Mouse (Mus musculus): ENCODE measurements around the gene Prkd3. TPM values are rescaled to one million over a fixed set of nuclear protein-coding genes. Genes with fewer than 3 reads are reported as not detected.

Prkd3 gene
- polyA plus RNA-seq, 1 experiment from 2014 or later, result 17.0 TPM

- Histone ChIP-seq H3K9ac (replicated peaks) (no peak overlapping the region), H3K9me3 (ENCODE audit: low read length) (no peaks in the 10 kb centered on the region), H3K27me3 (ENCODE audit: insufficient read depth, low read length) (no peaks in the 10 kb centered on the region), H3K4me1 (ENCODE audit: insufficient read depth) (peaks cover 18% of the 10 kb centered on the region), H3K27ac (ENCODE audit: low read depth) (no peak overlapping the region), H3K36me3 (replicated peaks; ENCODE audit: insufficient read depth, low read length) (peaks cover 8% of the 10 kb centered on the region; the same call in 1 of the 2 replicates), H3K4me3 (ENCODE audit: low read depth, low read length) (no peak overlapping the region), H3K4me2 (ENCODE audit: low read depth, low read length) (no peak overlapping the region)
- 75% methylated on average over 3 of the region's 3 CpGs for WGBS (ENCODE audit: insufficient replicate concordance)
- DNase-seq, result no peak
- no peak for ATAC-seq
- TF ChIP-seq EP300 (IDR thresholded peaks at IDR 0.05; ENCODE audit: low read depth), result no peak
- no peak for TF ChIP-seq CTCF (IDR thresholded peaks at IDR 0.05; ENCODE audit: low read depth)
Measured at GRCm38 (mm10) chr17:78913921-78914320, 106.7 kb downstream of the Prkd3 start.

GRCm38 (mm10) chr17:78912861-78913281 lies 107.7 kb downstream of the Prkd3 start:
- H3K4me1 ChIP-seq (ENCODE audit: insufficient read depth), result peaks cover 18% of the 10 kb centered on the region
- TF ChIP-seq CTCF (IDR thresholded peaks at IDR 0.05; ENCODE audit: low read depth) (no peak), EP300 (IDR thresholded peaks at IDR 0.05; ENCODE audit: low read depth) (0 out of 2 replicates have a peak, but pooled peaks have one; percentile 17)
- H3K9ac ChIP-seq (replicated peaks), result peak overlapping the region; percentile 2; the same call in 1 of the 2 replicates
- peak overlapping the region; percentile 53 for H3K4me2 ChIP-seq (ENCODE audit: low read depth, low read length)
- no peaks in the 10 kb centered on the region for H3K36me3 ChIP-seq (replicated peaks; ENCODE audit: insufficient read depth, low read length)
- DNase-seq (peak; percentile 53), ATAC-seq (peak; percentile 9; the same call in 1 of the 2 replicates)
- 20% methylated on average over 6 of the region's 6 CpGs for WGBS (ENCODE audit: insufficient replicate concordance)
- no peaks in the 10 kb centered on the region for H3K27me3 ChIP-seq (ENCODE audit: insufficient read depth, low read length)
- H3K27ac ChIP-seq (ENCODE audit: low read depth), result no peak overlapping the region
- H3K9me3 ChIP-seq (ENCODE audit: low read length), result no peaks in the 10 kb centered on the region
- H3K4me3 ChIP-seq (ENCODE audit: low read depth, low read length), result peak overlapping the region; percentile 33

GRCm38 (mm10) chr17:78909374-78909773 lies 111.2 kb downstream of the Prkd3 start:
- WGBS (ENCODE audit: insufficient replicate concordance), result 65% methylated on average over 2 of the region's 2 CpGs
- Histone ChIP-seq H3K36me3 (replicated peaks; ENCODE audit: insufficient read depth, low read length) (no peaks in the 10 kb centered on the region), H3K27me3 (ENCODE audit: insufficient read depth, low read length) (no peaks in the 10 kb centered on the region), H3K9ac (replicated peaks) (no peak overlapping the region), H3K4me1 (ENCODE audit: insufficient read depth) (0 out of 2 replicates have a peak, but pooled peaks cover 3% of the 10 kb centered on the region), H3K4me3 (ENCODE audit: low read depth, low read length) (no peak overlapping the region), H3K4me2 (ENCODE audit: low read depth, low read length) (no peak overlapping the region), H3K9me3 (ENCODE audit: low read length) (no peaks in the 10 kb centered on the region), H3K27ac (ENCODE audit: low read depth) (no peak overlapping the region)
- no peak for ATAC-seq
- TF ChIP-seq EP300 (IDR thresholded peaks at IDR 0.05; ENCODE audit: low read depth) (no peak), CTCF (IDR thresholded peaks at IDR 0.05; ENCODE audit: low read depth) (no peak)
- DNase-seq, result no peak

GRCm38 (mm10) chr17:78906892-78907291 lies 113.7 kb downstream of the Prkd3 start, which contains the start of gene Sult6b1:
Sult6b1 (minus strand) TSS chr17:78906992.
- H3K9ac ChIP-seq (replicated peaks), result no peak within 1 kb of the TSS
- H3K4me1 ChIP-seq (ENCODE audit: insufficient read depth), result no peaks in the 10 kb centered on the region
- no peak for TF ChIP-seq CTCF (IDR thresholded peaks at IDR 0.05; ENCODE audit: low read depth)
- no peak for TF ChIP-seq EP300 (IDR thresholded peaks at IDR 0.05; ENCODE audit: low read depth)
- H3K27ac ChIP-seq (ENCODE audit: low read depth), result no peak within 1 kb of the TSS
- H3K4me3 ChIP-seq (ENCODE audit: low read depth, low read length), result no peak within 1 kb of the TSS
- ATAC-seq (no peak), DNase-seq (no peak)
- 77% methylated on average over 5 of the region's 5 CpGs for WGBS (ENCODE audit: insufficient replicate concordance)
- H3K9me3 ChIP-seq (ENCODE audit: low read length), result no peaks in the 10 kb centered on the region
- no peaks in the 10 kb centered on the region for H3K27me3 ChIP-seq (ENCODE audit: insufficient read depth, low read length)
- H3K4me2 ChIP-seq (ENCODE audit: low read depth, low read length), result no peak within 1 kb of the TSS
- no peaks in the 10 kb centered on the region for H3K36me3 ChIP-seq (replicated peaks; ENCODE audit: insufficient read depth, low read length)

- Histone ChIP-seq H3K27ac (ENCODE audit: low read depth) (no peak overlapping the region), H3K27me3 (ENCODE audit: insufficient read depth, low read length) (no peaks in the 10 kb centered on the region), H3K4me2 (ENCODE audit: low read depth, low read length) (no peak overlapping the region), H3K4me1 (ENCODE audit: insufficient read depth) (no peaks in the 10 kb centered on the region), H3K9ac (replicated peaks) (no peak overlapping the region), H3K36me3 (replicated peaks; ENCODE audit: insufficient read depth, low read length) (no peaks in the 10 kb centered on the region), H3K9me3 (ENCODE audit: low read length) (no peaks in the 10 kb centered on the region), H3K4me3 (ENCODE audit: low read depth, low read length) (no peak overlapping the region)
- TF ChIP-seq EP300 (IDR thresholded peaks at IDR 0.05; ENCODE audit: low read depth) (no peak), CTCF (IDR thresholded peaks at IDR 0.05; ENCODE audit: low read depth) (no peak)
- WGBS (ENCODE audit: insufficient replicate concordance), result 67% methylated on average over 2 of the region's 2 CpGs
- ATAC-seq (no peak), DNase-seq (no peak)
Measured at GRCm38 (mm10) chr17:78903158-78903557, 117.5 kb downstream of the Prkd3 start.

Other genes with a start within 250 kb of the Prkd3 start
- 2.3 and 2.5 TPM in 2 replicates for gene Heatr5b, start 185.5 kb downstream of the Prkd3 start, polyA plus RNA-seq (2015; fragmentation: Nextera tagmentation; extraction: Ambion mirVana)
- gene Gpatch11, start 185.2 kb downstream of the Prkd3 start, polyA plus RNA-seq (2015; fragmentation: Nextera tagmentation; extraction: Ambion mirVana), result 13.9 and 15.8 TPM in 2 replicates
- gene Eif2ak2, start 138.2 kb downstream of the Prkd3 start, polyA plus RNA-seq (2015; fragmentation: Nextera tagmentation; extraction: Ambion mirVana), result 7.4 and 8.4 TPM in 2 replicates
- 0.07 and 0.08 TPM in 2 replicates for gene Sult6b1, start 113.8 kb downstream of the Prkd3 start, polyA plus RNA-seq (2015; fragmentation: Nextera tagmentation; extraction: Ambion mirVana)
- 57.0 and 59.5 TPM in 2 replicates for gene Cebpzos, start 104.3 kb downstream of the Prkd3 start, polyA plus RNA-seq (2015; fragmentation: Nextera tagmentation; extraction: Ambion mirVana)
- 32.1 and 34.6 TPM in 2 replicates for gene Cebpz, start 83.8 kb downstream of the Prkd3 start, polyA plus RNA-seq (2015; fragmentation: Nextera tagmentation; extraction: Ambion mirVana)
- gene Ndufaf7, start 83.7 kb downstream of the Prkd3 start, polyA plus RNA-seq (2015; fragmentation: Nextera tagmentation; extraction: Ambion mirVana), result 18.8 and 22.2 TPM in 2 replicates
- 53.2 and 53.8 TPM in 2 replicates for gene Qpct, start 31.1 kb upstream of the Prkd3 start, polyA plus RNA-seq (2015; fragmentation: Nextera tagmentation; extraction: Ambion mirVana)

Measured in liver, postnatal 0 days (tissue).